Mouse (Mus musculus) cortical plate, adult 2 months (tissue): ENCODE data around the gene Tnrc6b. TPM values are rescaled to one million over a fixed set of nuclear protein-coding genes. Genes with fewer than 3 reads are reported as not detected.
"Not testable (repeated sequence)": the region's sequence is repeated elsewhere in the genome, so short reads cannot be mapped to it uniquely, and the experiment has no call there.

Source experiments
- H3K27ac ChIP-seq: fragments of 200-500 bp; 2 replicates; pipeline ENCODE4 v1.5.1; 2012; ENCODE audit warnings: low read length, control low read depth, inconsistent platforms; ENCODE audit not compliant: insufficient read depth
- H3K4me1 ChIP-seq: fragments of 200-500 bp; 2 replicates; pipeline ENCODE4 v1.6.1; 2011; ENCODE audit warnings: low read length; ENCODE audit not compliant: control insufficient read depth, insufficient read depth
- H3K4me3 ChIP-seq: fragments of 200-500 bp; 2 replicates; pipeline ENCODE4 v1.5.1; 2011; ENCODE audit warnings: mild to moderate bottlenecking, low read length, control low read depth; ENCODE audit not compliant: insufficient read depth
- CTCF ChIP-seq: fragments of 200-500 bp; IDR thresholded peaks from 2 replicates; pipeline ENCODE4 v1.5.1; 2011; ENCODE audit warnings: mild to moderate bottlenecking, control low read depth, low read length; ENCODE audit not compliant: insufficient read depth; ENCODE audit errors: extremely low read depth
- POLR2A ChIP-seq: fragments of 200-500 bp; IDR thresholded peaks from 2 replicates; pipeline ENCODE4 v1.6.1; 2011; ENCODE audit warnings: mild to moderate bottlenecking, low read length, control low read depth; ENCODE audit not compliant: insufficient read depth; ENCODE audit errors: extremely low read depth
- polyA plus RNA-seq: library from polyadenylated mRNA; depleted of rRNA; stranded (reverse); fragments of >200 nt; gene quantifications from 2 replicates; pipeline ENCODE4 v1.2.3, GENCODE M21; 2012

Gene Tnrc6b
- polyA plus RNA-seq, 1 experiment, result 44.2 TPM

GRCm38 (mm10) chr15:80901806-80902513, 190.8 kb downstream of the Tnrc6b start:
- no peak overlapping the region for H3K27ac ChIP-seq
- peaks cover 4% of the 10 kb centered on the region for H3K4me1 ChIP-seq
- TF ChIP-seq POLR2A, result no peak
- TF ChIP-seq CTCF, result no peak
- no peak overlapping the region for H3K4me3 ChIP-seq

GRCm38 (mm10) chr15:80904776-80905175, 193.7 kb downstream of the Tnrc6b start:
- H3K4me1 ChIP-seq, H3K27ac ChIP-seq, H3K4me3 ChIP-seq: not testable (repeated sequence)

- Histone ChIP-seq H3K4me1 (no peaks in the 10 kb centered on the region), H3K4me3 (no peak overlapping the region), H3K27ac (no peak overlapping the region)
- no peak for TF ChIP-seq POLR2A
- no peak for TF ChIP-seq CTCF
Observed at GRCm38 (mm10) chr15:80910183-80910582, 199.1 kb downstream of the Tnrc6b start.

- no peak overlapping the region for H3K27ac ChIP-seq
- no peak for TF ChIP-seq POLR2A
- no peak for TF ChIP-seq CTCF
Observed at GRCm38 (mm10) chr15:80910790-80911531, 199.8 kb downstream of the Tnrc6b start.

GRCm38 (mm10) chr15:80912175-80912574, 201.1 kb downstream of the Tnrc6b start:
- H3K27ac ChIP-seq, result no peak overlapping the region
- no peaks in the 10 kb centered on the region for H3K4me1 ChIP-seq
- TF ChIP-seq POLR2A, result no peak
- no peak for TF ChIP-seq CTCF
- no peak overlapping the region for H3K4me3 ChIP-seq

More at GRCm38 (mm10) chr15:80910790-80911531, 199.8 kb downstream of the Tnrc6b start:
- H3K4me1 ChIP-seq, result no peaks in the 10 kb centered on the region
- H3K4me3 ChIP-seq, result no peak overlapping the region

- TF ChIP-seq POLR2A (no peak), CTCF (no peak)
- Histone ChIP-seq H3K27ac (no peak overlapping the region), H3K4me1 (no peaks in the 10 kb centered on the region), H3K4me3 (no peak overlapping the region)
Observed at GRCm38 (mm10) chr15:80913803-80914202, 202.7 kb downstream of the Tnrc6b start.

- Histone ChIP-seq H3K4me1 (no peaks in the 10 kb centered on the region), H3K27ac (no peak overlapping the region), H3K4me3 (no peak overlapping the region)
- TF ChIP-seq CTCF, result no peak
- TF ChIP-seq POLR2A, result no peak
Observed at GRCm38 (mm10) chr15:80915850-80916249, 204.7 kb downstream of the Tnrc6b start.

GRCm38 (mm10) chr15:80916621-80917020, 205.5 kb downstream of the Tnrc6b start:
- TF ChIP-seq POLR2A (no peak), CTCF (no peak)
- Histone ChIP-seq H3K4me3 (no peak overlapping the region), H3K27ac (no peak overlapping the region), H3K4me1 (no peaks in the 10 kb centered on the region)

- no peak overlapping the region for H3K4me3 ChIP-seq
- H3K4me1 ChIP-seq, result no peaks in the 10 kb centered on the region
- TF ChIP-seq CTCF (no peak), POLR2A (no peak)
- H3K27ac ChIP-seq, result no peak overlapping the region
Observed at GRCm38 (mm10) chr15:80920346-80920745, 209.2 kb downstream of the Tnrc6b start.

- no peaks in the 10 kb centered on the region for H3K4me1 ChIP-seq
- TF ChIP-seq POLR2A (no peak), CTCF (no peak)
Observed at GRCm38 (mm10) chr15:80921781-80922180, 210.7 kb downstream of the Tnrc6b start.

More at GRCm38 (mm10) chr15:80921781-80922180, 210.7 kb downstream of the Tnrc6b start:
- Histone ChIP-seq H3K27ac (no peak overlapping the region), H3K4me3 (no peak overlapping the region)
